Mouse (Mus musculus): ENCODE measurements around the gene Pygb. TPM values are rescaled to one million over a fixed set of nuclear protein-coding genes. Genes with fewer than 3 reads are reported as not detected.

Gene Pygb
- polyA plus RNA-seq, 1 experiment: 290 TPM

DNA sequence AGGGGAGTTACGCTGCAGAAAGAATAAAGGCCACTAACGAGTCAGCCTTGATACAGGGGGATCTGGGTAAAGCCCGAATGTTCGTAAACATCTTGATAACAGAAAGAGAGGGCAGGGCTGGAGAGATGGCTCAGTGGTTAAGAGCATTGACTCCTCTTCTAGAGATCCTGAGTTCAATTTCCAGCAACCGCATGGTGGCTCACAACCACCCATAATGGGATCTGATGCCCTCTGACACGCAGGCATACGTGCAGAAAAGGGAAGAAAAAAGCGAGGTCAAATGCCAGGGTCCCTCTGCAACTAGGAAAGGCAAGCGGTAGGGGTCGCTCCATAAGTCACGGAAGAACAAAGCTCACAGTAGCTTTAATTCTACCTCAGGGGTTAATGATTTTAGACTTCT, 54.6 kb downstream of the Pygb start:
- peak; percentile 18 for DNase-seq (ENCODE audit: low spot score)

DNA sequence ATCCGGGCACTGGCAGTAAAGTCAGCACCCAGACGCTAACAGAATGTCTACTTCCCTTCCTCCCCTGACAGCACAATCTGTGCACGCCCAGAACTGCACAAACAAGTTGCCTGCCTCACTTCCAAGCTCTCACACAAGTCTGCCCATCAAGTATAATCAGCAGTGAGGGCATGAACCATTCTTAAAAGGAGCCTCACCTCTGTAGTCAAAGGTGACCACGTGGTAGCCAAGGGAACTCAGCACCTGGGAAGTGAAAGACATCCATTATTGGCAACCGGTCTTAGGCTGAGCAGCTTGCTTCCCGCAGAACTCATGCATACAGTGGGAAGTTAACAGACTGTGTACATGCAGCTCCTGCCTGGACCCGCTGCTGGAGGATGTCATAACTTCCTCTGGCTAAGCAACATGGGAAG, 55.5 kb downstream of the Pygb start:
- DNase-seq (ENCODE audit: low spot score): peak; percentile 30

DNA sequence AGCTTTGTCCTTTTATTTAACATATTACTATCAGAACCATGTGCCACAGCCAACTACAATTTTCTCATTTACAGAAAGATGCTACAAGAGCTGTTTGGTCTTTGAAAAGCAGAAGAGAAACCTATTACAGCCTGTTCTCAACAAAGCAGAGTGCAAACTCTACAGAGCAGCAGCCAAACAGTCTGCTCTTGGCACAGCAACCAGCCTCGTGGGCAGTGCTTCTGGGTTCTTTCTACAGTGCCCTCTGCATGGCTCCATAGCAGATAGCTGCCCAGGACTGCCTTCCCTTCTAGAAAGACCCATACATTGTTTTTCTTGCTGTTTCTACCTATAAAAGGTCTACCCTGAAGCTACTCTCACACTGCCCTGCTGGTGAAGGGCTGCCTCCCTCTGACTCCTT, 58.3 kb downstream of the Pygb start:
- DNase-seq (ENCODE audit: low spot score): peak; percentile 15

DNA sequence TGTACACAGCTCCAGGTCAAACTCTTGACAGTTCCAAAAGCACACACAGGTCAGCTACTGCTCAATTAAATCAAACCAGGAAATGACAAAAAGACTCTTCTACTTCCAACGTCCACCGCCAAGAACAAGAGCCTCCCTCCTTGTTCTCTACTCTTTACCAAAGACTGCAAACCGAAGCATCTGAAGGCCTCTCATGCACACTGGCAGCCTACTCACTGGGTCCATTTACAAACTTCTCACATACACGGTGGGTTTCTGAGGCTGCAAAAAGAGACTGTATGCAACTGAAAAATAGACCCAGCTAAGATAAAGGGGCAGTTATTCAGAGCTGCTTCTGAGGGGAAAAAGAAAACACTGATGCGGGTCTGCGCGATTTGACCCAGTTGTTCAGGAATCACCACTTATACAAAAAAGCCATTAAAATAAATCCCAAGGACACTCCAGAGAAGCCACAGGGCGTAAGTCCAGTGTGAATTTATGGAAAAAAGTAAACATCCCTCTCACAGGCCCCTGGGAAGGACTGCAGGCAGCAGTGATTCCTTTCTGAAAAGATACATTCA, 61.0 kb downstream of the Pygb start:
- DNase-seq (ENCODE audit: low spot score): no peak

DNA sequence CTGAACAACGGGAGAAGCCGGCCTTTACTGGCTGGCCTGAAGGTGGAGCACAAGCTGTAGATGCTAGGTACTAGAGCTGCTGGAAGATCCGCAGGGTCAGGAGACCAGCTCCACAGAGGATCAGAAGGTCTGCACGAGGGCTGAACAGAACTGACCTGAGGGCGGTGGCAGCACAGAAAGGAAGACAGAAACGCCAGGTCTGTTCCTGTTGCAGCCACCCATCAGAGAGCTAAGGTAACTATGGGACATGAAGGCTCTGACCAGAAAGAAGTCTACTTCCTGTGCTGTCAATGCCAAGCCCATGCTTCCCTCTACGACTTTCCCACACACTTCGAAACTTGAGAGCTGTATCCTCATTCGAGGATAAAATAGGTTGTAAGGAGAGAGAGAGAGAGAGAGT, 64.7 kb downstream of the Pygb start:
- no peak for DNase-seq (ENCODE audit: low spot score)

DNA sequence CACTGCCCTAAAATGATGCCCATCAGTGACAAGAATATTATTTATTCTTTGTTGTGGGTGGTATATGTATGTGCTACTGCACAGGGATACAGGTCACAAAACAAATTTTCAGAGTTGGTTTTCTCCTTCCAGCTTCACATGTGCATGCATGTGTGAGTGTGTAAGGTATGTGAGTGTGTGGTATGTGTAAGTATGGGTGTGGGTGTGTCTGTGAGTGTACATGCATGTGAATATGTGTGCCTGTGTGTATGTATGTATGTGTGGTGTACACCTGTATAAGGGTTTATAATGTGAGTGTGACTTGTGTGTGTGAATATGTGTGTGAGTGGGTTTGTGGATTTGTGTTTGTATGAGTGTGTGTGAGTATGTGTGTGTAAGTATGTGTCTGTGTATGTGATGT, 68.7 kb downstream of the Pygb start:
- no peak for DNase-seq (ENCODE audit: low spot score)

DNA sequence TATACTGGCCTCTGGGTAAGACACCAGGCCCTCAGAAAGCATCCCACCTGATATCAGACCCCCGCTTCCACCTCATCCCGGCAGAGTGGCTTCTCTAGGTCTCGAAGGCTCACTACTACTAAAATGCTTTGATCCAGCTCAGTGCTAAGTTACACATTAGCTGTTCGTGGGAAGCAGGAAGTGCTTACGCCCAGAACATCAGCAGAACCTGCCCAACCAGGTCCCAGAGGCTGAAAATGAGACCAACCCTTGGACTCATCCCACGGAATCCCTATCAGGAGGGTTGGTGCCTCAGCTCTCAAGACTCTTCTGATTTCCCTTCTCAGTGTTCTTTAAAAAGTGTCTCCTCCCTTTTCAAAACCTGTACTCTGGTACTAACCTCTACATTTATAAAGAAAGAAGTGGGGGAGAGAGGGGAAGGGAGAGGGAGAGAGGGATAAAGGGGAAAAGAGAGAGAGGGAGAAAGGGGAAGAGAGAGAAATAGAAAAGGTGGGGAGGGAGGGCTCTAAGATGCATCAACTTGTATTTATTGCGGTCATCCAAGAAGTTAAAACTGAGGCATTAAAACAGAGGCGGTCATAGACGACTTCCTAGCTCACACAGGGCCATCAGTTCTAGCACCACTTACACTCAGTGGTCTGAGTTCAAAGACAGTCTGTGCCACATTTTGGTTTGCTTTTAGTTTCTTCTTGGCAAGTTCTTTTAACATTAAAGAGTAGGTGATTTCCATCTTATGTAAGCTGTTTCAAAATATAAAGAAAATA, 72.4 kb downstream of the Pygb start:
- no peak for DNase-seq (ENCODE audit: low spot score)

DNA sequence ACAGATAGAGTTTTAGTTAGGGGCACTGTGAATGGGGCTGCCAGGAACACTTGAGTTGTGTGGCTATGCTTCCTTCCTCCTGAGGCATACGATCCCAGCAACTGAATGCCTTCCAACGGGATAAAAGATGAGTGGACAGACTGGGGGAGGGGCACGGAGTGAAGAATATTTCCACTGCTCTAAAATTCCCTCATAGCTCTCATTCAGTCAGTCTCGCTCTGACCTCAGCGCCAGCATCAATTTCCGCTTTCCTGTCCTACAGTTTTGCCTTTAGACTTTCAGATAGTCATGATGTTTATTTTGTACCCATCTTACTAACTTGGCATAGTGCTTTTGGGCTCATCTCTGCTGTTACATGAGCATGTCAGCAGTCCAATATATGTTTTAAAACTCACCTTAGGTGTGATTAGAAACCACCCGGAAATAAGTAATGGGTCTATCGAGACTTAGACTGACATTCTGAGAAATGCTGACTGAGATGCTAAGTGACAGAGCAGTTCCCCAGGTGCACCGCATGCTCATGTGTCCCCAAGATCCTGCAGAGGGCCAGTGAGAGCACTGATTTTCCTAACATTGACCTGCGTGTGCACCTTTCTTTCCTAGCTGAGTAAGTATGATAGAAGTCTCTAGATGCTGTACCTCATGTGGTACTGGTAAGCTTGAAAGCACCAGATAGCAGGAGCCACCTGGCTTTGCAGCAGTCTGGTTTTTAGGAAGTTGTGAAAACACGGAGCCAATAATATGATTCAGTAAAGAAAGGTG, 73.4 kb downstream of the Pygb start:
- DNase-seq (ENCODE audit: low spot score): no peak

DNA sequence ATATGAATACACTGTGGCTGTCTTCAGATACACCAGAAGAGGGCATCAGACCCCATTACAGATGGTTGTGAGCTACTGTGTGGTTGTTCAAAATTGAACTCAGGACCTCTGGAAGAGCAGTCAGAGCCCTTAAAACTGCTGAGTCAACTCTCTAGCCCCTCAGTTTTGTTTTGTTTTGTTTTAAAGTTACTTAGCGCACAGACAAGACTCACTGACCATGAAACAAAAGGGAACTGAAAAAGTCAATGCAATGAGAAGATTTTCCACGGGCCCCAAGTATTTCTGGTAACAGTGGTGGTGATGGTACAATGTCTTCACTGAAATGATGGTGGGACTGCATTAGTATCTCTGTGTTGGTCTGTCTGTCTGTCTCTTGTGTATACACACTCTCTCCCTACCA, 74.6 kb downstream of the Pygb start:
- no peak for DNase-seq (ENCODE audit: low spot score)

DNA sequence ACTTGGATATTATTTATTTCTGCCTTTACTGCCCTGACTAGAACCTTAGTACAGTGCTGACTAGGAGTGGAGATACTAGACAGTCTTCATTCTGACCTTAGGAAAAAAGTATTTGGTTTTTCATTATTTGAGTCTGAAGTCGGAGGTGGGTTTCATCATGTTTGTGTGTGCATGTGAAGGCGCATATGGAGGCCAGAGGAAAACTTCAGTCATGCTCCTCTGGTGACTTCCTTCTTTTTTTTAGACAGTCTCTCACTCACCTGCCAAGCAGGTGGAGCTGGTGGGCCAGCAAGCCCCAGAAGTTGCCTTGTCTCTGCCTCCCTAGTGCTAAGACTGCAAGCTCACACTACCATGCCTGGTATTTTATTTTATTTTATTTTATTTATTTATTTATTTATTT, 80.5 kb downstream of the Pygb start:
- no peak for DNase-seq (ENCODE audit: low spot score)

DNA sequence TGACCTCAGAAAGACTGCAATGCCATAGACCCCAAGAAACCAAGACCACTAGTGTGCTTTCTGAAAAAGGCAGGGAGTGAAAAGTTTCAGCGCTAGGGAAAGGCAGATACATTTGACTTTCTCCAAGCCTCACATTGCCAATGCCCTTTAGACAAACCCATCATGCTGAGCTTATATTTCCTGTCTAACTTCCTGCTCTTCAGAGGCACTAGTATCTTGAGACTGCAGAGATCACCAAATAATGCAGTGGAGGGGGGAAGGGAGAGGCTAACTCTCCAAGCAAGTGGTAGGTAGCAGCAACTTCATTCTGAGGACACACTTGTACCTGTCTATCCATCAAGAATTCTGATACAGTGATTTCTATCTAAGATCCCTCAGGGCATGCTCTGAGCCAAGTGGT, 82.9 kb downstream of the Pygb start:
- DNase-seq (ENCODE audit: low spot score): no peak

DNA sequence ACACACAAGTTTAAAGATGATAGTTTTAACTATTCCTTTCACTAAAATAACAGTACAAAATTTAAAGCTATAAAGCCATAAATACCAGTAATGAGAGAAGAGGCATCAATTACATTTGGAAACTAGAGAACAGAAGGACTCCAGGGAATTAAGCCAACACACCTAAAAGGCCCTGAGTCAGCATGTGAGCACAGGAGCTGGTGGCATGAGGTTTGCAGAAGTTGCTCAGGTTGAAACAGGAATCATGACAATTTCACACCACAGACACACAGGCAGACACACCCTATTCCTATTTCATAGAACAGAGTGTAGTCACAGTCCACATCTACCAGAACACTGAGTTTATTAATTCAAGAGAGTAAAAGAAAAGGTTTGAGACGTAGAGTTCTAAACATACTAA, 88.0 kb downstream of the Pygb start:
- DNase-seq (ENCODE audit: low spot score): no peak

DNA sequence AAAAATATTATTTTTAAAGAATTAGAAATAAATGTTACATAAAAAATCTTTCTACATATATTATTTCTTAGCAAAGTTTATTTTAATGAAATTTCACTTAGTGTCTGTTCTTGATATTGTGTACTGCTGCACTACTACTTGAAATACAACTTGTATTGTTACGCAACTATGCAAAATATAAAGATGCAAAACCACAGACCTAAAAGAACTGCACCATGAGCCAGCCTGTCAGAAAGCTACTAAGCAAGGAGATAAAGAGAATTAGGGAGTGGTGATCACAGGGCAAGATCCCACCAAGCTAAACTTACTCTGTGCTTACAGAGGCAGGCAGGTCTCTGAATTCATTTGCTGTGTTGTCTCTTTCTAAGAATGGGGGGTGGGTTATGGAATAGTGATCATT, 88.7 kb downstream of the Pygb start:
- no peak for DNase-seq (ENCODE audit: low spot score)

DNA sequence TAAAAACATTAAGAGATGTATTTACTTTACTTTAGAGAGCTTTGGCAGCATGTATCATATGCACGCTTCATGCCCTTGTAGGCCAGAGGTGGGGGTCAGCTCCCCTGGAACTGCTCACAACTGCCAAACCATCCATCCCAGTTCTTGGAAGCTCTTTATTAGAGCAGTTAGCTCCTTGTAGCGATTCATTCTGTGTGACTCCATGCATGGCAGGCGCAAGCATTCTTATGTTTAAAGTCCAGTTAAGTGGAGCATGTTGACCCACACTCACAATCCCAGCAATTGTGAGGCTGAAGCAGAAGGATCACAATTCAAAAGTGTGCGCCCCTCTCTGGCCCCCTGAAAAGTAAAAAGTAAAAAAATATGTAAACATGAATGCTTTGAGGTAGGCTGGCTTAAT, 91.0 kb downstream of the Pygb start:
- no peak for DNase-seq (ENCODE audit: low spot score)

Other genes with a start within 250 kb of the Pygb start
- 0.48 and 0.71 TPM in 2 replicates for gene Cst7, start 216.3 kb upstream of the Pygb start, polyA plus RNA-seq (2012; rRNA removed)
- 37.1 and 44.4 TPM in 2 replicates for gene Apmap, start 178.2 kb upstream of the Pygb start, polyA plus RNA-seq (2012; rRNA removed)
- 9.2 and 9.7 TPM in 2 replicates for gene Acss1, start 118.2 kb upstream of the Pygb start, polyA plus RNA-seq (2012; rRNA removed)
- not detected in 2 replicates for gene Vsx1, start 97.4 kb upstream of the Pygb start, polyA plus RNA-seq (2012; rRNA removed)
- gene Entpd6, start 37.7 kb upstream of the Pygb start, polyA plus RNA-seq (2012; rRNA removed): 38.4 and 46.2 TPM in 2 replicates
- gene Abhd12, start 118.0 kb downstream of the Pygb start, polyA plus RNA-seq (2012; rRNA removed): 204 and 249 TPM in 2 replicates
- gene Gins1, start 118.7 kb downstream of the Pygb start, polyA plus RNA-seq (2012; rRNA removed): 2.6 and 4.3 TPM in 2 replicates

All from urinary bladder, adult 2 months (tissue).